Mouse (Mus musculus): Measurements from ENCODE around the gene Psmd9. TPM values are rescaled to one million over a fixed set of nuclear protein-coding genes. Genes with fewer than 3 reads are reported as not detected.

The Psmd9 gene
- polyA plus RNA-seq, 1 experiment, result 21.9 TPM

GRCm38 (mm10) chr5:123296224-123296806 is 127.1 kb downstream of the Psmd9 start:
- no peak overlapping the region for H3K4me3 ChIP-seq (ENCODE audit: low read depth, low read length)
- H3K4me1 ChIP-seq (ENCODE audit: control insufficient read depth, insufficient read depth, insufficient read length, low read length), result no peaks in the 10 kb centered on the region
- H3K36me3 ChIP-seq (ENCODE audit: control insufficient read depth, insufficient read depth, low read length), result no peaks in the 10 kb centered on the region
- TF ChIP-seq POLR2A (IDR thresholded peaks at IDR 0.05; ENCODE audit: low read depth, low read length) (no peak), CTCF (IDR thresholded peaks at IDR 0.05; ENCODE audit: extremely low read depth, insufficient read length, insufficient replicate concordance, low read depth, low read length) (0 out of 2 replicates have a peak, but pooled peaks have one; percentile 14)
- H3K27ac ChIP-seq (ENCODE audit: insufficient read depth, low read depth, low read length), result no peak overlapping the region
- no peaks in the 10 kb centered on the region; the same call in 1 of the 2 replicates for H3K27me3 ChIP-seq (ENCODE audit: control insufficient read depth, insufficient read depth, low read length)
- 67% methylated on average over 12 of the region's 12 CpGs for WGBS

- Histone ChIP-seq H3K36me3 (ENCODE audit: control insufficient read depth, insufficient read depth, low read length) (no peaks in the 10 kb centered on the region), H3K27ac (ENCODE audit: insufficient read depth, low read depth, low read length) (no peak overlapping the region), H3K27me3 (ENCODE audit: control insufficient read depth, insufficient read depth, low read length) (no peaks in the 10 kb centered on the region; the same call in 1 of the 2 replicates), H3K4me3 (ENCODE audit: low read depth, low read length) (no peak overlapping the region), H3K4me1 (ENCODE audit: control insufficient read depth, insufficient read depth, insufficient read length, low read length) (no peaks in the 10 kb centered on the region)
- 56% methylated on average over 23 of the region's 23 CpGs for WGBS
- TF ChIP-seq CTCF (IDR thresholded peaks at IDR 0.05; ENCODE audit: extremely low read depth, insufficient read length, insufficient replicate concordance, low read depth, low read length), result no peak
- TF ChIP-seq POLR2A (IDR thresholded peaks at IDR 0.05; ENCODE audit: low read depth, low read length), result no peak
Measured at GRCm38 (mm10) chr5:123296972-123297754, 128.0 kb downstream of the Psmd9 start.

- no peak overlapping the region for H3K4me3 ChIP-seq (ENCODE audit: low read depth, low read length)
- no peaks in the 10 kb centered on the region; the same call in 1 of the 2 replicates for H3K27me3 ChIP-seq (ENCODE audit: control insufficient read depth, insufficient read depth, low read length)
- 74% methylated on average over 7 of the region's 7 CpGs for WGBS
- H3K27ac ChIP-seq (ENCODE audit: insufficient read depth, low read depth, low read length), result no peak overlapping the region
- TF ChIP-seq CTCF (IDR thresholded peaks at IDR 0.05; ENCODE audit: extremely low read depth, insufficient read length, insufficient replicate concordance, low read depth, low read length) (no peak), POLR2A (IDR thresholded peaks at IDR 0.05; ENCODE audit: low read depth, low read length) (no peak)
- H3K4me1 ChIP-seq (ENCODE audit: control insufficient read depth, insufficient read depth, insufficient read length, low read length), result no peaks in the 10 kb centered on the region
- no peaks in the 10 kb centered on the region for H3K36me3 ChIP-seq (ENCODE audit: control insufficient read depth, insufficient read depth, low read length)
Measured at GRCm38 (mm10) chr5:123297830-123298229, 128.6 kb downstream of the Psmd9 start.

- Histone ChIP-seq H3K27ac (ENCODE audit: insufficient read depth, low read depth, low read length) (no peak overlapping the region), H3K4me1 (ENCODE audit: control insufficient read depth, insufficient read depth, insufficient read length, low read length) (no peaks in the 10 kb centered on the region), H3K4me3 (ENCODE audit: low read depth, low read length) (no peak overlapping the region), H3K27me3 (ENCODE audit: control insufficient read depth, insufficient read depth, low read length) (no peaks in the 10 kb centered on the region; the same call in 1 of the 2 replicates), H3K36me3 (ENCODE audit: control insufficient read depth, insufficient read depth, low read length) (no peaks in the 10 kb centered on the region)
- 87% methylated on average over 6 of the region's 6 CpGs for WGBS
- TF ChIP-seq POLR2A (IDR thresholded peaks at IDR 0.05; ENCODE audit: low read depth, low read length) (no peak), CTCF (IDR thresholded peaks at IDR 0.05; ENCODE audit: extremely low read depth, insufficient read length, insufficient replicate concordance, low read depth, low read length) (no peak)
Measured at GRCm38 (mm10) chr5:123298526-123298925, 129.3 kb downstream of the Psmd9 start.

Other genes with a start within 250 kb of the Psmd9 start
- 8.6 and 12.0 TPM in 2 replicates for gene Kdm2b, start 179.6 kb upstream of the Psmd9 start, polyA plus RNA-seq (2012; rRNA removed)
- gene Orai1, start 154.3 kb upstream of the Psmd9 start, polyA plus RNA-seq (2012; rRNA removed), result 70.0 and 133 TPM in 2 replicates
- not detected in 2 replicates for gene Morn3, start 122.4 kb upstream of the Psmd9 start, polyA plus RNA-seq (2012; rRNA removed)
- 1.6 and 3.3 TPM in 2 replicates for gene Tmem120b, start 101.0 kb upstream of the Psmd9 start, polyA plus RNA-seq (2012; rRNA removed)
- 28.0 and 91.6 TPM in 2 replicates for gene Rhof, start 36.7 kb upstream of the Psmd9 start, polyA plus RNA-seq (2012; rRNA removed)
- gene Setd1b, start 27.2 kb upstream of the Psmd9 start, polyA plus RNA-seq (2012; rRNA removed), result 10.7 and 18.5 TPM in 2 replicates
- 5.5 and 19.6 TPM in 2 replicates for gene Hpd, start 13.3 kb downstream of the Psmd9 start, polyA plus RNA-seq (2012; rRNA removed)
- 0.25 and 0.27 TPM in 2 replicates for gene Wdr66, start 82.7 kb downstream of the Psmd9 start, polyA plus RNA-seq (2012; rRNA removed)
- 2.1 and 2.8 TPM in 2 replicates for gene Bcl7a, start 174.4 kb downstream of the Psmd9 start, polyA plus RNA-seq (2012; rRNA removed)
- gene Mlxip, start 225.4 kb downstream of the Psmd9 start, polyA plus RNA-seq (2012; rRNA removed), result 25.3 and 39.7 TPM in 2 replicates

Data from small intestine, adult 2 months (tissue).